Mouse (Mus musculus) kidney, embryonic 14.5 days (tissue): ENCODE results near the gene Rab35. TPM values are rescaled to one million over a fixed set of nuclear protein-coding genes. Genes with fewer than 3 reads are reported as not detected.

Experiments
- ATAC-seq: fragments of 200-750 bp; cut with Nextera tagmentation; 2 replicates; pipeline ENCODE4 v1.8.0; 2017; ENCODE audit warnings: moderate number of reproducible peaks, mild to moderate bottlenecking, moderate TSS enrichment, moderate library complexity; ENCODE audit not compliant: low FRiP score, low TSS enrichment
- H3K27ac ChIP-seq: fragments of 300-500 bp; sonication (generic); 2 replicates; pipeline ENCODE4 v1.5.1; 2014; ENCODE audit warnings: low read depth, mild to moderate bottlenecking, low read length, moderate library complexity, mixed read lengths
- H3K27me3 ChIP-seq: fragments of 300-500 bp; sonication (generic); 2 replicates; pipeline ENCODE4 v1.6.1; 2014; ENCODE audit warnings: mild to moderate bottlenecking, low read length; ENCODE audit not compliant: control insufficient read depth, insufficient read depth
- H3K36me3 ChIP-seq: fragments of 300-500 bp; sonication (generic); 2 replicates; pipeline ENCODE4 v1.6.1; 2014; ENCODE audit warnings: low read length, mixed read lengths; ENCODE audit not compliant: control insufficient read depth, insufficient read depth
- H3K4me1 ChIP-seq: fragments of 300-500 bp; sonication (generic); 2 replicates; pipeline ENCODE4 v1.6.1; 2014; ENCODE audit warnings: low read length, mixed read lengths; ENCODE audit not compliant: control insufficient read depth, insufficient read depth
- H3K4me2 ChIP-seq: fragments of 300-500 bp; sonication (generic); replicated peaks from 2 replicates; pipeline ENCODE4 v1.6.1; 2014; ENCODE audit warnings: low read depth, mild to moderate bottlenecking, low read length
- H3K4me3 ChIP-seq: fragments of 300-500 bp; sonication (generic); 2 replicates; pipeline ENCODE4 v1.5.1; 2014; ENCODE audit warnings: mild to moderate bottlenecking, low read length
- H3K9ac ChIP-seq: fragments of 300-500 bp; sonication (generic); 2 replicates; pipeline ENCODE4 v1.6.1; 2014; ENCODE audit warnings: low read depth, mild to moderate bottlenecking, low read length, moderate library complexity
- H3K9me3 ChIP-seq: fragments of 300-500 bp; sonication (generic); 2 replicates; pipeline ENCODE4 v1.6.1; 2016; ENCODE audit warnings: low read length; ENCODE audit not compliant: control insufficient read depth
- WGBS: fragments of 180-500 bp; shearing (Covaris S2); extraction: QIAGEN DNeasy Blood & Tissue Kit; methylation state at CpG from one replicate; pipeline ENCODE4 v1.1.7; 2014; 5-methylcytosine and 5-hydroxymethylcytosine counted together
- polyA plus RNA-seq: library from polyadenylated mRNA; unstranded; fragments of >200 nt; fragmentation: Nextera tagmentation; extraction: Ambion mirVana; gene quantifications from 2 replicates; pipeline ENCODE4 v1.2.1, GENCODE M21; 2014

Rab35 gene
- polyA plus RNA-seq, 1 experiment from 2014 or later, result 18.6 TPM

GRCm38 (mm10) chr5:115669974-115670373 lies 38.3 kb downstream of the Rab35 start:
- Histone ChIP-seq H3K36me3 (no peaks in the 10 kb centered on the region), H3K27me3 (no peaks in the 10 kb centered on the region), H3K9me3 (no peaks in the 10 kb centered on the region), H3K4me3 (no peak overlapping the region), H3K27ac (no peak overlapping the region), H3K4me2 (no peak overlapping the region), H3K4me1 (0 out of 2 replicates have a peak, but pooled peaks cover 12% of the 10 kb centered on the region), H3K9ac (no peak overlapping the region)
- no peak for ATAC-seq
- WGBS, result 88% methylated on average over 11 of the region's 11 CpGs

- Histone ChIP-seq H3K4me3 (no peak overlapping the region), H3K27me3 (no peaks in the 10 kb centered on the region), H3K36me3 (no peaks in the 10 kb centered on the region), H3K27ac (no peak overlapping the region), H3K9ac (no peak overlapping the region), H3K9me3 (no peaks in the 10 kb centered on the region), H3K4me2 (no peak overlapping the region), H3K4me1 (0 out of 2 replicates have a peak, but pooled peaks cover 12% of the 10 kb centered on the region)
- no peak for ATAC-seq
- WGBS, result 67% methylated on average over 2 of the region's 2 CpGs
These were observed 38.7 kb downstream of the Rab35 start for GRCm38 (mm10) chr5:115670406-115670805.

GRCm38 (mm10) chr5:115671846-115672245 lies 40.1 kb downstream of the Rab35 start:
- no peak overlapping the region for H3K27ac ChIP-seq
- H3K4me1 ChIP-seq, result 0 out of 2 replicates have a peak, but pooled peaks cover 12% of the 10 kb centered on the region
- H3K9me3 ChIP-seq, result no peaks in the 10 kb centered on the region
- ATAC-seq, result no peak
- H3K4me2 ChIP-seq, result no peak overlapping the region
- H3K9ac ChIP-seq, result no peak overlapping the region
- no peak overlapping the region for H3K4me3 ChIP-seq
- 41% methylated on average over 8 of the region's 8 CpGs for WGBS
- no peaks in the 10 kb centered on the region for H3K36me3 ChIP-seq
- H3K27me3 ChIP-seq, result no peaks in the 10 kb centered on the region

- no peaks in the 10 kb centered on the region for H3K9me3 ChIP-seq
- H3K4me1 ChIP-seq, result no peaks in the 10 kb centered on the region
- no peaks in the 10 kb centered on the region for H3K27me3 ChIP-seq
- no peak for ATAC-seq
- no peak overlapping the region for H3K4me3 ChIP-seq
- no peak overlapping the region for H3K27ac ChIP-seq
- H3K4me2 ChIP-seq, result no peak overlapping the region
- no peak overlapping the region for H3K9ac ChIP-seq
- WGBS, result 90% methylated on average over 10 of the region's 10 CpGs
- H3K36me3 ChIP-seq, result no peaks in the 10 kb centered on the region
These were observed 53.4 kb downstream of the Rab35 start for GRCm38 (mm10) chr5:115685126-115685525.

- H3K4me1 ChIP-seq, result no peaks in the 10 kb centered on the region
- H3K9ac ChIP-seq, result no peak overlapping the region
- no peak overlapping the region for H3K27ac ChIP-seq
- no peak for ATAC-seq
- H3K36me3 ChIP-seq, result no peaks in the 10 kb centered on the region
- H3K4me2 ChIP-seq, result no peak overlapping the region
- H3K9me3 ChIP-seq, result no peaks in the 10 kb centered on the region
- no peaks in the 10 kb centered on the region for H3K27me3 ChIP-seq
- H3K4me3 ChIP-seq, result no peak overlapping the region
- 68% methylated on average over 7 of the region's 7 CpGs for WGBS
These were observed 55.0 kb downstream of the Rab35 start for GRCm38 (mm10) chr5:115686716-115687115.

GRCm38 (mm10) chr5:115693271-115693670 lies 61.6 kb downstream of the Rab35 start:
- Histone ChIP-seq H3K27me3 (no peaks in the 10 kb centered on the region), H3K36me3 (no peaks in the 10 kb centered on the region), H3K4me3 (no peak overlapping the region), H3K4me1 (no peaks in the 10 kb centered on the region), H3K27ac (no peak overlapping the region), H3K9ac (no peak overlapping the region), H3K4me2 (no peak overlapping the region), H3K9me3 (no peaks in the 10 kb centered on the region)
- ATAC-seq, result no peak
- WGBS, result 75% methylated on average over 3 of the region's 3 CpGs

GRCm38 (mm10) chr5:115695191-115695770 lies 63.6 kb downstream of the Rab35 start:
- no peak overlapping the region for H3K27ac ChIP-seq
- H3K9ac ChIP-seq, result no peak overlapping the region
- H3K4me2 ChIP-seq, result no peak overlapping the region
- no peaks in the 10 kb centered on the region for H3K9me3 ChIP-seq
- no peak overlapping the region for H3K4me3 ChIP-seq
- no peaks in the 10 kb centered on the region for H3K4me1 ChIP-seq
- H3K27me3 ChIP-seq, result no peaks in the 10 kb centered on the region
- WGBS, result 73% methylated on average over 6 of the region's 6 CpGs
- no peak for ATAC-seq
- no peaks in the 10 kb centered on the region for H3K36me3 ChIP-seq

GRCm38 (mm10) chr5:115696811-115697210 lies 65.1 kb downstream of the Rab35 start:
- Histone ChIP-seq H3K36me3 (no peaks in the 10 kb centered on the region), H3K9ac (no peak overlapping the region), H3K4me2 (no peak overlapping the region), H3K4me1 (no peaks in the 10 kb centered on the region), H3K9me3 (no peaks in the 10 kb centered on the region), H3K4me3 (no peak overlapping the region), H3K27me3 (no peaks in the 10 kb centered on the region), H3K27ac (no peak overlapping the region)
- 40% methylated on average over 5 of the region's 5 CpGs for WGBS
- ATAC-seq, result no peak
